Mouse (Mus musculus) heart, postnatal 0 days (tissue): ENCODE measurements at regions not wholly inside any gene's neighbourhood (a gene's known extent, or its start where the extent isn't known, plus 50 kb on each side); places are given as distances from the start of the nearest gene placed in this dataset.

ENCODE experiments used
- ATAC-seq: fragments of 200-750 bp; cut with Nextera tagmentation; 2 replicates; pipeline ENCODE4 v1.8.0; 2017; ENCODE audit warnings: low read depth, moderate number of reproducible peaks, moderate library complexity; ENCODE audit not compliant: insufficient read depth
- DNase-seq: peaks from one replicate; pipeline ENCODE4 v3.0.0-alpha.2; 2016; ENCODE audit warnings: low spot score
- H3K27ac ChIP-seq: fragments of 300-500 bp; sonication (generic); 2 replicates; pipeline ENCODE4 v1.5.1; 2014; ENCODE audit warnings: low read depth, mild to moderate bottlenecking
- H3K27me3 ChIP-seq: fragments of 300-500 bp; sonication (generic); 2 replicates; pipeline ENCODE4 v1.6.1; 2014; ENCODE audit warnings: low read length, mixed read lengths; ENCODE audit not compliant: control insufficient read depth, insufficient read depth
- H3K36me3 ChIP-seq: fragments of 300-500 bp; sonication (generic); replicated peaks from 2 replicates; pipeline ENCODE4 v1.6.1; 2014; ENCODE audit warnings: low read length, mixed read lengths; ENCODE audit not compliant: control insufficient read depth, insufficient read depth
- H3K4me1 ChIP-seq: fragments of 300-500 bp; sonication (generic); 2 replicates; pipeline ENCODE4 v1.6.1; 2014; ENCODE audit warnings: antibody characterized with exemption; ENCODE audit not compliant: control insufficient read depth, insufficient read depth
- H3K4me2 ChIP-seq: fragments of 300-500 bp; sonication (generic); 2 replicates; pipeline ENCODE4 v1.6.1; 2014; ENCODE audit warnings: low read depth, mild to moderate bottlenecking, low read length, moderate library complexity
- H3K4me3 ChIP-seq: fragments of 300-500 bp; sonication (generic); 2 replicates; pipeline ENCODE4 v1.5.1; 2014; ENCODE audit warnings: low read depth, low read length
- H3K9ac ChIP-seq: fragments of 300-500 bp; sonication (generic); replicated peaks from 2 replicates; pipeline ENCODE4 v1.6.1; 2014; ENCODE audit warnings: low read depth, low read length, mixed read lengths
- H3K9me3 ChIP-seq: fragments of 300-500 bp; sonication (generic); replicated peaks from 2 replicates; pipeline ENCODE4 v1.6.1; 2016; ENCODE audit warnings: low read length; ENCODE audit not compliant: control insufficient read depth
- CTCF ChIP-seq: IDR thresholded peaks from 2 replicates; pipeline ENCODE4 v1.5.1; 2016; ENCODE audit warnings: antibody characterized with exemption, control low read depth, low read depth
- EP300 ChIP-seq: IDR thresholded peaks from 2 replicates; pipeline ENCODE4 v1.6.1; 2016; ENCODE audit warnings: antibody characterized with exemption, low read depth
- WGBS: fragments of 180-500 bp; shearing (Covaris S2); extraction: QIAGEN DNeasy Blood & Tissue Kit; methylation state at CpG from one replicate; pipeline ENCODE4 v1.1.7; 2014; 5-methylcytosine and 5-hydroxymethylcytosine counted together

GRCm38 (mm10) chr6:84267526-84267925 is 259.1 kb downstream of the Dysf start:
- Histone ChIP-seq H3K4me1 (peaks cover 21% of the 10 kb centered on the region), H3K27me3 (no peaks in the 10 kb centered on the region), H3K4me3 (no peak overlapping the region), H3K27ac (no peak overlapping the region), H3K9ac (no peak overlapping the region), H3K36me3 (no peaks in the 10 kb centered on the region), H3K4me2 (no peak overlapping the region), H3K9me3 (no peaks in the 10 kb centered on the region)
- TF ChIP-seq CTCF: no peak
- DNase-seq (no peak), ATAC-seq (no peak)
- 87% methylated on average over 6 of the region's 6 CpGs for WGBS

DNA sequence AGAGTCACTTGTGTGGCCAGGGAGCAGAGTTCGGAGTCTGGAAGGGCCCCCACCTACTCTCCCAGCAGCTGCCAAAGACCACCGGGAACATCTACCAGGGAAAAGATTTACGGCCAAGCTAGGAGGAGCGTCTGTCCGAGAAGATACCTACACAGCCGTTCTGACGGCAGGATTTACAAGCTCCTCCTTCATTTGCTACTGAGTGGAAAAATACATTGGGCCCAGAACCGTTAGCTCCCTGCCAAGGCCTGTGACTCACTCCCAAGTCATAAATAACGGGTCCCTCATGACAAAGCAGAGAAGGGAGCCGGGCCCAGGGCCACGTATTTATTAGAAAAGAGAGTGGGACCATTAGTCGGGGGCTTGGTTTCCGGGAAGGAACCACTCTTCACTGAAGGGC is 258.3 kb downstream of the Dysf start:
- no peak overlapping the region for H3K27ac ChIP-seq

DNA sequence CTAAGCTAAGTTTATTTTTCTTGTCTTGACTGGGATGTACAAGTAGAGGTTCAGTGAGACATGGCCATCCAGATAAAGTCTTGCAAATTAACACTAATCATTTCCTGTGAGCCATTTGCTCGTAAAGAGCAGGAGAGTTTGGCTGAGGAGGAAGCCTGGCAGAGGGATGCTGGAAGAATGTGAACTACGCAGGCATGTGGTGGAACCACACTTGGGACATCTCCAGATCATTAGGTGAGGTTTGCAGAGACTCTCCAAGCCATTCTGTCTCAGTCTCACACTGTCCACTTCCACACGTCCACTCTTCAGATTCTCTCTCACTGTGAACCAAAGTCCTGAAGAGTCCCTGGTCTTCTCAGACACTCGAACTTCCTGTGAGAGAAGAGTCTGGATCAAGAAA is 256.3 kb downstream of the Dysf start:
- TF ChIP-seq EP300 (no peak), CTCF (no peak)
- no peak overlapping the region for H3K27ac ChIP-seq
- H3K36me3 ChIP-seq: no peaks in the 10 kb centered on the region
- no peaks in the 10 kb centered on the region for H3K9me3 ChIP-seq
- H3K9ac ChIP-seq: no peak overlapping the region
- no peaks in the 10 kb centered on the region for H3K27me3 ChIP-seq
- H3K4me3 ChIP-seq: no peak overlapping the region
- DNase-seq (no peak), ATAC-seq (no peak)
- 69% methylated on average over 4 of the region's 4 CpGs for WGBS
- no peaks in the 10 kb centered on the region for H3K4me1 ChIP-seq
- no peak overlapping the region for H3K4me2 ChIP-seq

More for the DNA sequence above, 258.3 kb downstream of the Dysf start:
- Histone ChIP-seq H3K4me2 (no peak overlapping the region), H3K9me3 (no peaks in the 10 kb centered on the region), H3K9ac (no peak overlapping the region), H3K4me3 (no peak overlapping the region), H3K27me3 (no peaks in the 10 kb centered on the region), H3K36me3 (no peaks in the 10 kb centered on the region), H3K4me1 (peaks cover 17% of the 10 kb centered on the region)
- no peak for DNase-seq
- no peak for TF ChIP-seq EP300
- TF ChIP-seq CTCF: no peak
- no peak for ATAC-seq
- 62% methylated on average over 13 of the region's 13 CpGs for WGBS

GRCm38 (mm10) chr6:84263686-84264085 is 255.3 kb downstream of the Dysf start:
- ATAC-seq: no peak
- H3K9me3 ChIP-seq: no peaks in the 10 kb centered on the region
- H3K27me3 ChIP-seq: no peaks in the 10 kb centered on the region
- TF ChIP-seq EP300 (no peak), CTCF (no peak)
- no peak overlapping the region for H3K9ac ChIP-seq
- no peak overlapping the region for H3K4me3 ChIP-seq
- no peaks in the 10 kb centered on the region for H3K36me3 ChIP-seq
- 64% methylated on average over 2 of the region's 2 CpGs for WGBS
- DNase-seq: no peak
- H3K4me1 ChIP-seq: no peaks in the 10 kb centered on the region
- no peak overlapping the region for H3K27ac ChIP-seq
- H3K4me2 ChIP-seq: no peak overlapping the region

DNA sequence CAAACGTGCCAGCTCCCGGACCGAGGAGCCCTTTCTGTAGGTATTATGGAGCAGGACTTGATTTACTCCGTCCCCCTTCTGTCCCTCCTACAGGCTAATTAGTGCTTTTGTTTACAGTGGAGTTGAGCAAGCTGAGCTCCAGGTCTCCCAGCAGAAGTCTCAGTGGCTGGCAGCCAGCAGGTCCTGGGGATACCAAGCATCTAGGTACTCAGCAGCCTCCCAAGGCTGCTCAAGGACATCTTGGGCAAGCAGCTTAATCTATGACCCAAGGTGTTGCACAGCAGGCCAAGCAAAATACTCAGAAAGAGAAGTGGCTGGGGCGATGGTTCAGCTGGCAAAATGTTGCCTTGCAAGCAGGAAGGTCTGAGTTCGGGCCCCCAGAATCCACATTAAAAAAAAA is 254.4 kb downstream of the Dysf start:
- Histone ChIP-seq H3K27me3 (no peaks in the 10 kb centered on the region), H3K4me2 (no peak overlapping the region), H3K9ac (no peak overlapping the region), H3K27ac (no peak overlapping the region), H3K9me3 (no peaks in the 10 kb centered on the region), H3K4me3 (no peak overlapping the region), H3K36me3 (no peaks in the 10 kb centered on the region), H3K4me1 (no peaks in the 10 kb centered on the region)
- no peak for ATAC-seq
- no peak for DNase-seq
- no peak for TF ChIP-seq CTCF
- no peak for TF ChIP-seq EP300
- WGBS: 50% methylated on average over 6 of the region's 6 CpGs

DNA sequence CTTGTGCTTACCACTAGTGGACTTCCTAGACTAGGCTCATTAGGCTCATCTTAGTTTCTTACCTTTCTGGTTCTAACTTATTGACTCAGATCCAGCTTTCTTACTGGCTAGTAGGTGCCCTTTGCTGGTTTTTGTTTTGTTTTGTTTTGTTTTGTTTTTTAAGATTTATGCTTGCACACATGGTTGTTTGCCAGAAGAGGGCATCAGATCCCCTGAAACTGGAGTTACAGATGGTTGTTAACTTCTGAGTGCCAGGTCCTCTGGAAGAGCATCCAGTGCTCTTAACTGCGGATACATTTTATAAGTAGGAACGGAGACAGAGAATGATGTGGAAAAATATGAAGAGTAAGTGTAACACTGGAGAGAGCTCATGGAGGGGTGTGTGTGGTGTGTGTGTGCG is 253.1 kb downstream of the Dysf start:
- Histone ChIP-seq H3K36me3 (no peaks in the 10 kb centered on the region), H3K4me3 (no peak overlapping the region), H3K4me2 (no peak overlapping the region), H3K9ac (no peak overlapping the region), H3K9me3 (no peaks in the 10 kb centered on the region), H3K27me3 (no peaks in the 10 kb centered on the region), H3K4me1 (no peaks in the 10 kb centered on the region), H3K27ac (no peak overlapping the region)
- 86% methylated on average over 3 of the region's 3 CpGs for WGBS
- TF ChIP-seq CTCF (no peak), EP300 (no peak)
- DNase-seq (no peak), ATAC-seq (no peak)
